Mouse (Mus musculus) spleen, embryonic (tissue): ENCODE data around the gene Epha2.

Experiments
- CTCF ChIA-PET: fragments of 350-600 bp; sonication (Branson Sonifier 250); formaldehyde crosslinking; loops from one replicate; lab custom pipeline; 2022; lab: Charles Lee

The Epha2 gene

GRCm38 (mm10) chr4:141301116-141301553 is at the start of gene Epha2:
TSS of gene Epha2 (plus strand) at chr4:141301240.
- CTCF ChIA-PET = no interaction called here

- CTCF ChIA-PET = no interaction called here
Measured at GRCm38 (mm10) chr4:141252641-141253040, 48.4 kb upstream of the Epha2 start.

- CTCF ChIA-PET = no interaction called here
Measured at GRCm38 (mm10) chr4:141254234-141254633, 46.8 kb upstream of the Epha2 start.

- CTCF ChIA-PET = no interaction called here
Measured at GRCm38 (mm10) chr4:141257440-141257839, 43.6 kb upstream of the Epha2 start.

- CTCF ChIA-PET = no interaction called here
Measured at GRCm38 (mm10) chr4:141259413-141259812, 41.6 kb upstream of the Epha2 start.

GRCm38 (mm10) chr4:141260007-141260723 is 40.9 kb upstream of the Epha2 start:
- CTCF ChIA-PET = interaction anchor here (0.6 kb wide), 1 partner anchor 30 kb away, joined by 3 read pairs; no protein-coding TSS in a partner anchor

GRCm38 (mm10) chr4:141262906-141263637 is 38.0 kb upstream of the Epha2 start:
- CTCF ChIA-PET = no interaction called here

GRCm38 (mm10) chr4:141265979-141266637 is 34.9 kb upstream of the Epha2 start:
- CTCF ChIA-PET = no interaction called here

GRCm38 (mm10) chr4:141267250-141267649 is 33.8 kb upstream of the Epha2 start:
- CTCF ChIA-PET = no interaction called here

- CTCF ChIA-PET = no interaction called here
Measured at GRCm38 (mm10) chr4:141267837-141268236, 33.2 kb upstream of the Epha2 start.

- CTCF ChIA-PET = no interaction called here
Measured at GRCm38 (mm10) chr4:141268350-141268749, 32.7 kb upstream of the Epha2 start.

GRCm38 (mm10) chr4:141269080-141269479 is 32.0 kb upstream of the Epha2 start:
- CTCF ChIA-PET = interaction anchor here (0.7 kb wide), 1 partner anchor 25 kb away, joined by 3 read pairs; no protein-coding TSS in a partner anchor

GRCm38 (mm10) chr4:141270201-141270940 is 30.7 kb upstream of the Epha2 start:
- CTCF ChIA-PET = no interaction called here

- CTCF ChIA-PET = interaction anchor here (0.6 kb wide), 1 partner anchor 97 kb away, joined by 4 read pairs; no protein-coding TSS in a partner anchor
Measured at GRCm38 (mm10) chr4:141271228-141271627, 29.8 kb upstream of the Epha2 start.

GRCm38 (mm10) chr4:141271721-141272120 is 29.3 kb upstream of the Epha2 start:
- CTCF ChIA-PET = interaction anchor here (0.6 kb wide), 1 partner anchor 97 kb away, joined by 4 read pairs; no protein-coding TSS in a partner anchor

- CTCF ChIA-PET = interaction anchor here (0.7 kb wide), 1 partner anchor 1208 kb away, joined by 3 read pairs; no protein-coding TSS in a partner anchor
Measured at GRCm38 (mm10) chr4:141272878-141273277, 28.2 kb upstream of the Epha2 start.

GRCm38 (mm10) chr4:141273296-141273695 is 27.7 kb upstream of the Epha2 start:
- CTCF ChIA-PET = interaction anchor here (0.7 kb wide), 1 partner anchor 1208 kb away, joined by 3 read pairs; no protein-coding TSS in a partner anchor

GRCm38 (mm10) chr4:141274485-141275341 is 26.3 kb upstream of the Epha2 start:
- CTCF ChIA-PET = interaction anchor here (0.5 kb wide), 1 partner anchor 81 kb away, joined by 3 read pairs; no protein-coding TSS in a partner anchor

GRCm38 (mm10) chr4:141277157-141277556 is 23.9 kb upstream of the Epha2 start:
- CTCF ChIA-PET = interaction anchor here (0.7 kb wide), 1 partner anchor 111 kb away, joined by 3 read pairs; no protein-coding TSS in a partner anchor

GRCm38 (mm10) chr4:141278154-141278553 is 22.9 kb upstream of the Epha2 start:
- CTCF ChIA-PET = no interaction called here
